ENCODE assay signal across 21 mouse cellular contexts in the genomic region with DNA sequence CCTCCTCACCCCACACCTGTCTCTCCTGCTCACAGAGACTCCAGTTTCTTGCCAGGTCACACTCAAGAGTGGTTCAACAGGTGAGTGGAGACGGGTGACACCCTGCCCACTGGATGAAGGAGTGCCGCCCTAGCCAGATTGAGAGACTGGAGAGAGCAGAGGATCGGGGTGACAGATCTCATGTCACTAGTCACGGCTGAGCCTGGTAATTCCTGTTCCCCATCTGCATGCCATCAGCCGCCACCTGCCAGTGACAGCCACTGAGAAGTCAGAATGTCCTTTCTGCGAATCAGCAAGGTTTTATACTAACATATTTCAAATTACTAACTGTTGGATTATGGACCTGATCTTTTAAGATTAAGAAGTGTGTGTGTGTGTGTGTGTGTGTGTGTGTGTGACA. TPM values are rescaled to one million over a fixed set of nuclear protein-coding genes. Genes with fewer than 3 reads are reported as not detected.
DNase-seq lines count a peak whose midpoint lies in the region; ATAC-seq and TF ChIP-seq lines count a peak whose summit lies in the region.
"Had no signal": no experiment of that assay in that cellular context is flagged by ENCODE, and none has a peak within 500 bp of the region (broad histone marks: within the 10 kb centered on the region; RNA-seq: fewer than 3 reads in every experiment).

No protein-coding gene starts in this region.

- no peak for ATAC-seq in heart, embryonic 12.5 days (ENCODE audit: insufficient number of reproducible peaks, low FRiP score)
- ATAC-seq: activated CD4-positive, CD25-positive, alpha-beta regulatory T cell, adult 4 months; forebrain, embryonic 15.5 days; Patski had no signal

- no peak overlapping the region for H3K9ac ChIP-seq in heart, embryonic 12.5 days
- H3K9ac ChIP-seq: embryonic facial prominence, embryonic 12.5 days; forebrain, embryonic 15.5 days; hindbrain, embryonic 15.5 days had no signal

- DNase-seq in heart, postnatal 4 days, result no peak
- peak; percentile 62 for DNase-seq in lung, postnatal 10 days
- no peak for DNase-seq in lung, adult 18-20 months
- DNase-seq in left cerebral cortex, postnatal 14 days (ENCODE audit: low spot score in 2 of 2), result no peak
- DNase-seq: adrenal gland, postnatal 14 days; cerebellum, adult 11-12 months; cerebellum, adult 9-10 months; cerebellum, postnatal 25 days; gastrocnemius, postnatal 36 days; heart, adult 18-20 months had no signal

- no peaks in the 10 kb centered on the region for H3K36me3 ChIP-seq in heart, embryonic 12.5 days
- H3K36me3 ChIP-seq in myocyte (ENCODE audit: control insufficient read depth, insufficient read depth), result no peaks in the 10 kb centered on the region
- H3K36me3 ChIP-seq: embryonic facial prominence, embryonic 12.5 days; forebrain, embryonic 15.5 days; hindbrain, embryonic 15.5 days had no signal

- 37% methylated on average over 6 of the region's 6 CpGs for WGBS in heart, embryonic 12.5 days

- intact Hi-C loops in left cerebral cortex, postnatal 14 days (cut with DNase I), result no loop called here

- 0 out of 2 replicates have a peak overlapping the region, but pooled peaks have one; percentile 18 for H3K27ac ChIP-seq in heart, embryonic 12.5 days (ENCODE audit: poor library complexity, severe bottlenecking)
- H3K27ac ChIP-seq: embryonic facial prominence, embryonic 12.5 days; forebrain, embryonic 15.5 days; hindbrain, embryonic 15.5 days had no signal

- H3K4me1 ChIP-seq in heart, embryonic 12.5 days (replicated peaks), result peaks cover 9% of the 10 kb centered on the region
- H3K4me1 ChIP-seq: forebrain, embryonic 15.5 days had no signal

- H3K4me3 ChIP-seq in heart, embryonic 12.5 days, result no peak overlapping the region
- no peak overlapping the region for H3K4me3 ChIP-seq in myocyte
- H3K4me3 ChIP-seq: embryonic facial prominence, embryonic 12.5 days; forebrain, embryonic 15.5 days; hindbrain, embryonic 15.5 days had no signal

- H3K27me3 ChIP-seq in heart, embryonic 12.5 days (replicated peaks), result 0 out of 2 replicates have a peak, but pooled peaks cover 6% of the 10 kb centered on the region
- H3K27me3 ChIP-seq in myocyte (ENCODE audit: control insufficient read depth, insufficient read depth, insufficient read length), result no peaks in the 10 kb centered on the region
- H3K27me3 ChIP-seq: embryonic facial prominence, embryonic 12.5 days; forebrain, embryonic 15.5 days; hindbrain, embryonic 15.5 days; Patski had no signal

- no peaks in the 10 kb centered on the region for H3K79me2 ChIP-seq in myocyte (ENCODE audit: control insufficient read depth, insufficient read depth)

- no peak overlapping the region for H3K4me2 ChIP-seq in heart, embryonic 12.5 days
- no peak overlapping the region for H3K4me2 ChIP-seq in myocyte (ENCODE audit: low read depth)
- H3K4me2 ChIP-seq: embryonic facial prominence, embryonic 12.5 days; forebrain, embryonic 15.5 days; hindbrain, embryonic 15.5 days had no signal

- no peak for TF ChIP-seq POLR2A in myocyte (IDR thresholded peaks at IDR 0.05; ENCODE audit: insufficient read length, low read depth)

- no peak overlapping the region for H3ac ChIP-seq in myocyte (ENCODE audit: control insufficient read depth, insufficient read length)

- no peaks in the 10 kb centered on the region for H3K9me3 ChIP-seq in heart, embryonic 12.5 days (replicated peaks)
- H3K9me3 ChIP-seq: embryonic facial prominence, embryonic 12.5 days; forebrain, embryonic 15.5 days; hindbrain, embryonic 15.5 days had no signal

TF ChIP-seq in myocyte, 11 proteins besides CTCF, POLR2A, EP300 and RAD21:
- TF ChIP-seq MYOD1 (IDR thresholded peaks at IDR 0.05; ENCODE audit: control insufficient read depth in 1 of 3, insufficient read length in 2 of 3, low read depth in 2 of 3), result peak in 2 of 3 experiments; percentile 15 to 30
- no peak for TF ChIP-seq CEBPB (IDR thresholded peaks at IDR 0.05; ENCODE audit: insufficient read depth, poor library complexity, severe bottlenecking)

RNA-seq across cellular contexts. Expression of gene Atp2c2, which starts 9.2 kb away (rescaled TPM):
- 0.33 and 0.38 TPM in 2 replicates for polyA plus RNA-seq in heart, embryonic 12.5 days (2016; fragmentation: Nextera tagmentation; extraction: Ambion mirVana)
- not detected for total RNA-seq in heart, postnatal 4 days (2021)
- 0.05 TPM for polyA plus RNA-seq in myocyte (2012; fragmentation: generic; extraction: Trizol)
- 1 to 10 TPM; 1.8 to 1.9 TPM for total RNA-seq in left cerebral cortex, postnatal 14 days (2021)
- total RNA-seq: CH12.LX; gastrocnemius, adult 8-10 months; heart, postnatal 25 days had no signal
- polyA plus RNA-seq: activated CD4-positive, CD25-positive, alpha-beta regulatory T cell, adult 4 months had no signal

RNA-seq across cellular contexts. Expression of gene Wfdc1, which starts 24.4 kb away (rescaled TPM):
- polyA plus RNA-seq in heart, embryonic 12.5 days (2016; fragmentation: Nextera tagmentation; extraction: Ambion mirVana), result 3.1 and 3.5 TPM in 2 replicates
- total RNA-seq in heart, postnatal 4 days (2021), result 10 to 100 TPM; 26.3 to 26.8 TPM
- polyA plus RNA-seq in myocyte (2012; fragmentation: generic; extraction: Trizol), result 1.1 TPM
- total RNA-seq in left cerebral cortex, postnatal 14 days (2021), result 1 to 10 TPM; 8.8 to 9.3 TPM
- total RNA-seq: CH12.LX had no signal
- polyA plus RNA-seq: activated CD4-positive, CD25-positive, alpha-beta regulatory T cell, adult 4 months; Patski had no signal

RNA-seq across cellular contexts. Expression of gene Kcng4, which starts 55.1 kb away (rescaled TPM):
- polyA plus RNA-seq in heart, embryonic 12.5 days (2016; fragmentation: Nextera tagmentation; extraction: Ambion mirVana), result not detected in 2 replicates
- not detected for total RNA-seq in heart, postnatal 4 days (2021)
- polyA plus RNA-seq in myocyte (2012; fragmentation: generic; extraction: Trizol), result not detected
- 1 to 10 TPM; 2.2 to 2.4 TPM for total RNA-seq in left cerebral cortex, postnatal 14 days (2021)
- total RNA-seq: CH12.LX had no signal
- polyA plus RNA-seq: activated CD4-positive, CD25-positive, alpha-beta regulatory T cell, adult 4 months; hindbrain, embryonic 11.5 days had no signal
